Comparison of ENCODE assay signal across 19 mouse cellular contexts in genomic region chr8:119403912-119404311, GRCm38 (mm10). TPM values are rescaled to one million over a fixed set of nuclear protein-coding genes. Genes with fewer than 3 reads are reported as not detected.
"Had no signal": no experiment of that assay in that cellular context is flagged by ENCODE, and none has a peak within 500 bp of the region (broad histone marks: within the 10 kb centered on the region; RNA-seq: fewer than 3 reads in every experiment).

No protein-coding gene starts in this region.

- H3K27ac ChIP-seq: midbrain, embryonic 10.5 days; midbrain, embryonic 12.5 days; neural tube, embryonic 13.5 days; neural tube, embryonic 15.5 days had no signal

- H3K4me1 ChIP-seq: midbrain, embryonic 12.5 days; neural tube, embryonic 13.5 days had no signal

- H3K4me3 ChIP-seq: midbrain, embryonic 10.5 days; midbrain, embryonic 12.5 days; myocyte; neural tube, embryonic 13.5 days; neural tube, embryonic 15.5 days had no signal

- H3K4me2 ChIP-seq: lung, embryonic 14.5 days; midbrain, embryonic 12.5 days; neural tube, embryonic 13.5 days; neural tube, embryonic 15.5 days had no signal

- H3K9me3 ChIP-seq: midbrain, embryonic 10.5 days; midbrain, embryonic 12.5 days; neural tube, embryonic 13.5 days; neural tube, embryonic 15.5 days had no signal

- H3K9ac ChIP-seq: lung, embryonic 14.5 days; midbrain, embryonic 12.5 days; neural tube, embryonic 13.5 days; neural tube, embryonic 15.5 days had no signal

- DNase-seq: lung, adult 18-20 months; lung, embryonic 14.5 days; lung, postnatal 10 days; lung, postnatal 4 days; midbrain, embryonic 14.5 days; retina, postnatal 1 day; right cerebral cortex, adult 18-20 months; right cerebral cortex, postnatal 25 days; right cerebral cortex, postnatal 4 days; spleen, adult 18-20 months; thymus, adult 18-20 months; thymus, postnatal 14 days; thymus, postnatal 36 days had no signal

- ATAC-seq: midbrain, embryonic 16.5 days had no signal

- H3K27me3 ChIP-seq: midbrain, embryonic 12.5 days; neural tube, embryonic 13.5 days; neural tube, embryonic 15.5 days had no signal

RNA-seq across cellular contexts. Expression of gene Osgin1, which starts 30.0 kb away (rescaled TPM):
- polyA plus RNA-seq: midbrain, embryonic 14.5 days; neural tube, embryonic 13.5 days had no signal

RNA-seq across cellular contexts. Expression of gene Necab2, which starts 42.6 kb away (rescaled TPM):
- polyA plus RNA-seq: myocyte had no signal
